Mouse (Mus musculus) lung, postnatal 10 days (tissue): ENCODE measurements around the gene Fbxw8.

ENCODE experiments used
- DNase-seq: peaks from one replicate; pipeline ENCODE4 v3.0.0; 2021

Fbxw8 gene

GRCm38 (mm10) chr5:118154839-118155564 is at the start of gene Fbxw8:
Gene Fbxw8 (minus strand): TSS chr5:118155464.
- peak; percentile 93 for DNase-seq

DNA sequence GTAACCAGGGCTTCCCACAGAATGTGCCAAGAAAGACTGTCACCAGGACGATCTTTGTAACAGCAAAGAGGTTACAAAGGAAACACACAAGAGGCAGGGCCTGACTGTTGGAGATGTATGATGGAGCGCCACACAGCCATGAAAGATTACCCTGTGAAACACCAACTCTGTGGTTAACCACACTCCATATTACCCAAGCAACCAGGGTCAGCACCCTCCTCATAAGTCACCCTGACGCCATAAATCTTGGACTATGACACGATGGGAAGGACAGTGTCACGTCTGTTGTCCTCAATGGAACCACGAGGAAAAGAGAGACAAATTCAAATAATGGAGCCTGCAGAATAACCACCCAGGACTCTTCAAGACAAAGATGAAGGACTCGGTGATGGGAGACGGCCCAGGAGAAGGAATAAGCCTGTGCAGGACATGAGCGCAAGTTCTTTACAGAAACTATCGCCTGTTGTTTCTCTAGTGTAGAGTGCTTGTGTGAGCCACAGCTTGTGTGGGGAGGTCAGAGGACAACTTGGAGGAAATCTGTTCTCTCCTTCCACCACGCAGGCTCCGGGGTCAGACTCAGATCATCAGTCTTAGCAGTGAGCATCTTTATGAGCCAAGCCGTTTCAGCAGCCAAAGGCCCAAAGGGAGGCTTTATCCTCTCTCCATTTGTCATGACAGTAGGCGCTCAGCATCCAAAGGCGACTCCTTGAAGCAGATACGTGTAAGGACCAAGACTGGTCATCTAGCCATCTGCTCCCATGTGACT is 49.6 kb upstream of the Fbxw8 start:
- no peak for DNase-seq

DNA sequence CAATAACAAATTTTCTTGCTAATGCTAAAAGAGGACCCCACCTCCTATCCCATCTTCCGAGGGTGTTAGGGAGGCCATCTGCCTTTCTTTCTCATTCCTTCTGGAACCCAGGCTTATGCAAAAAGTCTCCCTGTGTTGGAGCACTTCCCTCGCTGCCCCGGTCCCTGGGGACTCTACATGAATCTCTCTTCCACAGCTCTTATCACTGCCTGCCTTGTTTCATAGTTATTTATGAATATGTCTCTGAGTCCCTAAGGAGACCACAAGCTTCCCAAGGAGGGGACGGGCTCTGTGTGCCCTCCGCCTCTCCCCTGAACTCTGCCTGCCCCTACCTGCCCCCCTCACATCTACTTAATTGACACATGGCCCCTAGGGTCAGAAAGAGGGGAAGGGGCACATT is 44.4 kb upstream of the Fbxw8 start:
- DNase-seq: no peak

- DNase-seq: no peak
Observed at GRCm38 (mm10) chr5:118197421-118197820, 42.2 kb upstream of the Fbxw8 start.

GRCm38 (mm10) chr5:118192221-118192620 is 37.0 kb upstream of the Fbxw8 start:
- DNase-seq: no peak

DNA sequence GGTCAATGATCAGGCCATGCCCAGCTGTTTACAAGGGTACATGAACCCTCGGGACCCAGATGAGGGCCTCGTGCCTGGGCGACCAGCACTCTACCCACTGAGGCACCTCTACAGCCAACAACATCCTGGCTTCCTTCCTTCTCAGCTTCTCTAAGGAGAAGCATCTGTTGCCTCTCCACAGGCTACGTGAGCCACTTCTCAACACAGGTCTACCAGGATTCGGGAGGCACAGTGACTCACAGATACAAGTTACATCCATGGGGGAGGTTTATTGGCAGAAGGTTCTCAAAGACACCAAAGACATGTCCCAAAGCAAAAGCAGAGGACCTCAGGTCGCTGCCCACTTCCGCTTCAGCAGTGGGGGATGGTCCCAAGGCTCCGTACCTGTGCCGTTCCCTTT is 35.2 kb upstream of the Fbxw8 start:
- no peak for DNase-seq

DNA sequence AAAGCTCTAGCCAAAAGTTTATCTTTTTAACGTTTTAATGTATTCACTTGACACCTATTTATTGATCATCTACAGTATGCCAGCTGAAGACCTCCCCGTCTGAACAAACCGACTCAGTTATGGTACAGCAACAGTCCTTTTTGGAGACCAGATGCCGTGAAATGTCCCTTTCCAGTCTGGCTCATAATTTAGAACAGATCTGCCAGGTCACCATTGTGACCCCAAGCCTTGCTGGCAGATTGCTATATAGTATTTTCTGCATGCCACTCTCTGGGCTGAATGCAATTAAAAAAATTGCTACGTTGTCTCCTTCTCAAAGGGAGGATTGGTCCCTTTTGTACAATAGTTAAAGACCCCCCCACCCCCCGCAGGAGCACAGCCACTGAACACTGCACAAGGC is 33.1 kb upstream of the Fbxw8 start:
- DNase-seq: no peak

GRCm38 (mm10) chr5:118186903-118187633 is 31.8 kb upstream of the Fbxw8 start:
- no peak for DNase-seq

DNA sequence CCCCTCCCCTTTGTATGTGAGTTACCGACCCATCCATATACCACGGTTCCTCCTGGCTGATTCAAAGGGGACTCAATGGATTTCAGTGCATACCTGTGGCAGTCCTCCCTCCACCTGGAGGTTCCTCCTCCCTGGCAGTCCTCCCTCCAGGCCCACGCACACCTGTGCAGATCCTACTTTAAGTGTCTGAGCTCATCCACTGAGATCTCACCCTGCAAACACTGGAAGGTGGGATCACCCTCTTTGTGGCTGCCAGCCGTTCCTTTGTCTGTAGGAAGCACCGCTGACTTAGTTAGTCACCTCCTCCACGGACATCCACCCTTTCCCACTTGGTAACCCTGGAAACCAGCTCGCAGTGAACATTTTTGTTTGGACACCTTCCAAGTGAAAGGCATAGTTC is 22.4 kb upstream of the Fbxw8 start:
- DNase-seq: no peak

GRCm38 (mm10) chr5:118175137-118175536 is 19.9 kb upstream of the Fbxw8 start:
- no peak for DNase-seq

GRCm38 (mm10) chr5:118174310-118175009 is 19.2 kb upstream of the Fbxw8 start:
- DNase-seq: no peak

- DNase-seq: no peak
Observed at GRCm38 (mm10) chr5:118172078-118172723, 16.9 kb upstream of the Fbxw8 start.

DNA sequence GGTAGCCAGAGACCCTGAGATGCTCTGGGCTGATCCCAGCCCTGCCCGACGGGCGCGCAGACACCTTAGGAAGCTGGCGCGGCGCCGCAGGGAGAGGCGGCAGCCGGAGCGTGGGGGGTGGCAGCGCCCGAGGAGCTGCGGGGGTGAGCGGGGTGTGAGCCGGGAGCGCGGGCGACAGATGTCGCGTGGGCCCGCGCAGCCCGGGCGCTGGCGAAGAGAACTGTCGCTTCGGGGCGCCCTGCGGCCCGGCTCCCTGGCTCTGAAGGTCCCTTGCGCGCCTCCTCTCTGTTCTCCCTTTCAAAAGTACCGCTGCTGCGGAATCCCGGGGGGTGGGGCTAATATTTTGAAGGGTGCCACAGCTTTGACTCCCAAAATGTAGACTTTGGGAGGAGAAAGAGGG is 16.4 kb upstream of the Fbxw8 start:
- no peak for DNase-seq

GRCm38 (mm10) chr5:118170888-118171529 is 15.7 kb upstream of the Fbxw8 start:
- DNase-seq: no peak

DNA sequence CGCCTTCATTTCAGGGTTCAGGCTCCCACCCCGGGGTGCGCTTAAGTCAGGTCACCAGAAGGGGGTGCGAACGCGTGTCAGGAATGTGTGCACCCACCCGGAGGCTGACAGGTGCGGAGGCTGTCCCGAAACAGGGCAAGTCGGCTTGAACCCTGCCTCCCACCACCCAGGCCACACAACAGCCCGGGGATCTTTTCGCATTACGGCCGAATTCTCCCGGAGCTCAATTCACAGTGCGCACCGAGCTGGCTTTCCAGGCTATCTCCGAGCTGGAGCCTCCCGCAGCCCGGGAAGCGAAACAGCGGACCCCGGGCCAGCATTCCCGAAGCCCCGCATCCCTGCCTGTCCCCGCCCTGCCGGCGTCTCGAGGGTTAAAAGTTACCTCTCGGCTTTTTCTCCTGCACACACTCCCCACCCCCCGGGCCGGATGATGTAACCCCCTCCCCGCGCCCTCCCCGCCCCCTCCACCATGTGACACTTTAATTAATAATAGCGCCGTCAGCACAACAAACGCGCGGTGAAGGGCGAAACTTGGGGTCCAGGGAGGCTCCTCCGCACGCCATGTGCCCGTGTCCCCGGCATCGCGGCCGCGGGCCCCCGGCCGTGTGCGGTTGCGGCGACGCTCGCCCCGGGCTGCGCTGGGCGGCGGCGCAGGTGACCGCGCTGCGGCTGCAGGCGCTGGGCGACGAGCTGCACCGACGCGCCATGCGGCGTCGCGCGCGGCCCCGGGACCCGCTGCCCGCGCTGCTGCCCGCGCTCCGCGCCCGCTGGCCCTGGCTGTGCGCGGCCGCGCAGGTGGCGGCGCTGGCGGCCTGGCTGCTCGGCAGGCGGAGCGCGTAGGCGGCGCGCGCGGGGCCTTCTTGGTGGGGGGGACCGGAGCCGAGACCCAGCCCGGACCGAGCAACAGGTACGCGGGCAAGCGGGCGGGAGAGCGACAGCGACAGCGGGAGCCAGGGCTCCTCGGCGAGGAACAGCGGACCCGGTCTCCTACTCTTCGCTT is 14.3 kb upstream of the Fbxw8 start:
- DNase-seq: no peak

- DNase-seq: no peak
Observed at GRCm38 (mm10) chr5:118167561-118167995, 12.3 kb upstream of the Fbxw8 start.

DNA sequence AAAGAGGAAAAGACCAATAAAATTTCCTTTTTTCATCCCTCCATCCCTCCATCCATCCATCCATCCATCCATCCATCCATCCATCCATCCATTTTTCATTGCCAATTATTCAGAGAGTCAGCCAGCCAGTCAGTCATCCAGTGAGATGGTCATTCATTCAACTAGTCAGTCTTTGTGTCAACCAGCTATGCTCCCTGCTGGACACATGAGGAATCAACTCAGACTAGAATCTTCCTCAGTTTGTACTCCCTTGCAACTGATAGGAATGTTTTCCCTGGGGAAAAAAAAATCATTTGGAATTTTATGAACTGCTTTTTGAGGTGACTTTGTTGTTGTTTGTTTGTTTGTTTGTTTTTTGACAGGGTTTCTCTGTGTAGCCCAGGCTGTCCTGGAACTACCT is 10.2 kb upstream of the Fbxw8 start:
- no peak for DNase-seq

GRCm38 (mm10) chr5:118164581-118164980 is 9.3 kb upstream of the Fbxw8 start, which contains the start of gene Hrk:
Gene Hrk (plus strand): TSS chr5:118164648.
- no peak for DNase-seq

DNA sequence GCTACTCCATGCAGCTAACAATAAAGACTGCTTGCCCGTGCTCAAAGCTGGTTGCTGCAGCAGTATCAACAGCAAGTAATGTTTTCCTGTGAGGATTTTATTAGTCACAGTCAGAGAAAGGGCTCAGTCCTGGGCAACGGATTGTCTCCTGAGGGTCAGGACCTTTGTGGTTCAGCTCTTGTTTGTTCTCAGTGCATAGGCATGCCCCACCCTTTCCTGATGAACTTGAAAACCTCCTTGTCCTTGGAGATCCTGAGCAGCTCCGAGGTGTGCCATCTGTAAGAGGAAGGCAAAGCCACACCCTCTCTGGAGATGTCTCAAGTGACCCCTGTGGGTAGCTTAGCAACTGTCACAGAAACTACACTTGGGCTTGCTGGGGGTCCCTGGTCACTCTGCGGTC is 5.4 kb upstream of the Fbxw8 start:
- no peak for DNase-seq

- peak; percentile 51 for DNase-seq
Observed at GRCm38 (mm10) chr5:118156976-118157375, 1.7 kb upstream of the Fbxw8 start.

DNA sequence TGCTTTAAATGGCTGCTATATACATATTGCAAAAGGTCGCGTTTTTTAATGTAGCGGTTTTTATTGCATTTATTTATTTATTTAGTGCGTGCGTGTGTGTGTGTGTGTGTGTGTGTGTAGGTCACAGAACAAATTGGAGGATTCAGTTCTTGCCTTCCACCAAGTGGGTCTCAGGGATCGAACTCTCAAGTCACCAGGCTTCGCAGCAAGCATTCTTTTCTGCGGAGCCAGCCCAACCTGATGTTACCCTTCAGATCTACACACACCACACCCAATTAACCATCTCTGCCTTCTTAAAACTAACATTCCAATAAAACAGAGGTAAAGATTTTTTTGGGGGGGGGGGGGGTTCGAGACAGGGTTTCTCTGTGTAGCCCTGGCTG is 292 bp upstream of the Fbxw8 start:
- no peak for DNase-seq
